Mouse (Mus musculus): ENCODE data around the gene Ccnd3. TPM values are rescaled to one million over a fixed set of nuclear protein-coding genes. Genes with fewer than 3 reads are reported as not detected.
A peak's percentile ranks its signal among the peaks of the same experiment; 100 is the strongest.

The Ccnd3 gene
- total and polyA plus RNA-seq, 3 experiments: 143 to 568 TPM; not detected in 1

DNA sequence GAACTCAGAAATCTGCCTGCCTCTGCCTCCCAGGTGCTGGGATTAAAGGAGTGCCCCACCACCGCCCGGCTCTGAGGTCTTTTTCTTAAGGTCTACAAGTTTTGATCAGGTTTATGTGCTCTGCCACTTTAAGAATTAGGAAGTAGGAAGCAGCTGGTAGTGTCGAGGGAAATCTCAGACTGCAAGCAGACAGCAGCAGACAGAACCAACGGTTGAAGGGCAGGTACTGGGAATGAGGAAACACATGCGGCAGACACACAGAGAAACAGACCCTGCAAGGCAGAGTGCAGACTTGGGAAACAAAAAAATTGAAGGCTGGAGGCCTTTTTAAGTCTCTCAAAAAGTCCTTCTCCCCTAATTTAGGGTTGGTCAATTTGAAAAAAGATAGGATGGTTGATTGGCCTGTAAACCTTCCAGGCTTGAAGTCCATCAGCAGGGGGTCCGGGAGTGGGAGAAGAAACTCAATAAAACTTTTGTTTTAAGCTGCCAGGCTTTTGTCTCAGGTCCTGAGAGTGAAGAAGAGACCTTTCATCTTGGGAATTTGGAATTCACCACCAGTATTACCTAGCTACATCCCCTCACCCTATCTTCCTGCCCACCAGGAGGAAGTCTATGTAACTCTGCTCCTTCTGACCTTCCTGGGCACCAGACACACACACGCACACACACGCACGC lies 4.3 kb downstream of the Ccnd3 start:
- DNase-seq (ENCODE audit: low read depth, low spot score): peak; percentile 82
- no peak for TF ChIP-seq GABPA (IDR thresholded peaks at IDR 0.05; ENCODE audit: low read depth, low read length)
- TF ChIP-seq ZMIZ1 (IDR thresholded peaks at IDR 0.05; ENCODE audit: low read depth, low read length): no peak
- TF ChIP-seq CHD1 (IDR thresholded peaks at IDR 0.05; ENCODE audit: low read depth, low read length): no peak
- TF ChIP-seq MAX (IDR thresholded peaks at IDR 0.05; ENCODE audit: low read length): peak; percentile 67; the same call in 1 of the 2 replicates
- TF ChIP-seq HCFC1 (IDR thresholded peaks at IDR 0.05; ENCODE audit: low read depth, low read length): no peak
- no peak for TF ChIP-seq GATA1 (IDR thresholded peaks at IDR 0.05; ENCODE audit: low read depth, low read length)
- TF ChIP-seq ELF1 (IDR thresholded peaks at IDR 0.05; ENCODE audit: low read depth, low read length): 0 out of 2 replicates have a peak, but pooled peaks have one; percentile 59
- no peak for TF ChIP-seq MEF2A (IDR thresholded peaks at IDR 0.05; ENCODE audit: extremely low read depth, insufficient replicate concordance, low read depth, low read length, poor library complexity, severe bottlenecking)
- no peak for TF ChIP-seq USF1 (IDR thresholded peaks at IDR 0.05; ENCODE audit: low read depth, low read length)
- TF ChIP-seq TBP (IDR thresholded peaks at IDR 0.05; ENCODE audit: low read depth, low read length): no peak
- no peak for TF ChIP-seq MAZ (IDR thresholded peaks at IDR 0.05; ENCODE audit: low read depth, low read length)
- TF ChIP-seq RAD21 (IDR thresholded peaks at IDR 0.05; ENCODE audit: low read depth, low read length): no peak
- peak; percentile 63 for TF ChIP-seq MYB (IDR thresholded peaks at IDR 0.05; ENCODE audit: low read depth, low read length)
- 0 out of 2 replicates have a peak, but pooled peaks have one; percentile 34 for TF ChIP-seq MXI1 (IDR thresholded peaks at IDR 0.05; ENCODE audit: low read depth, low read length)
- TF ChIP-seq POLR2AphosphoS2 (IDR thresholded peaks at IDR 0.05; ENCODE audit: low read length): no peak
- TF ChIP-seq EP300 (IDR thresholded peaks at IDR 0.05; ENCODE audit: low read depth in 1 of 2, low read length in 2 of 2): peak; percentile 13 to 57; a peak in 2 of 4 replicates
- no peak for TF ChIP-seq SMC3 (IDR thresholded peaks at IDR 0.05; ENCODE audit: low read depth, low read length)
- TF ChIP-seq ZKSCAN1 (IDR thresholded peaks at IDR 0.05; ENCODE audit: low read depth, low read length): no peak
- no peak for TF ChIP-seq JUND (IDR thresholded peaks at IDR 0.05; ENCODE audit: low read depth, low read length)
- TF ChIP-seq E2F4 (IDR thresholded peaks at IDR 0.05; ENCODE audit: borderline replicate concordance, low read depth, low read length): no peak
- no peak for TF ChIP-seq CTCF (IDR thresholded peaks at IDR 0.05 in 2 of 3, conservative IDR thresholded peaks at IDR 0.05 in 1 of 3; ENCODE audit: control insufficient read depth in 1 of 3, insufficient read depth in 1 of 3, low read depth in 2 of 3, low read length in 3 of 3, poor library complexity in 1 of 3, severe bottlenecking in 1 of 3)
- no peak for TF ChIP-seq BHLHE40 (IDR thresholded peaks at IDR 0.05; ENCODE audit: borderline replicate concordance, low read depth, low read length)
- no peak for TF ChIP-seq ZNF384 (IDR thresholded peaks at IDR 0.05; ENCODE audit: low read depth, low read length)
- TF ChIP-seq NRF1 (IDR thresholded peaks at IDR 0.05; ENCODE audit: insufficient read depth, low read depth, low read length, poor library complexity, severe bottlenecking): no peak
- TF ChIP-seq USF2 (IDR thresholded peaks at IDR 0.05; ENCODE audit: borderline replicate concordance in 1 of 2, insufficient read depth in 1 of 2, low read depth in 1 of 2, low read length in 2 of 2): no peak
- 0 out of 2 replicates have a peak, but pooled peaks have one; percentile 5 for TF ChIP-seq NELFE (IDR thresholded peaks at IDR 0.05; ENCODE audit: low read depth, low read length)
- TF ChIP-seq UBTF (IDR thresholded peaks at IDR 0.05; ENCODE audit: borderline replicate concordance, insufficient read depth, low read depth, low read length): no peak
- TF ChIP-seq POLR2A (IDR thresholded peaks at IDR 0.05; ENCODE audit: control insufficient read depth in 1 of 2, insufficient read depth in 1 of 2, low read depth in 1 of 2, low read length in 2 of 2, poor library complexity in 1 of 2): no peak
- TF ChIP-seq TCF12 (IDR thresholded peaks at IDR 0.05; ENCODE audit: low read depth, low read length): peak; percentile 29; the same call in 1 of the 2 replicates
- peak; percentile 40; the same call in 1 of the 2 replicates for TF ChIP-seq RCOR1 (IDR thresholded peaks at IDR 0.05; ENCODE audit: low read depth, low read length)
- TF ChIP-seq ZC3H11A (IDR thresholded peaks at IDR 0.05; ENCODE audit: low read depth, low read length): no peak
- no peak for TF ChIP-seq TAL1 (IDR thresholded peaks at IDR 0.05; ENCODE audit: low read length)
- TF ChIP-seq MYC (IDR thresholded peaks at IDR 0.05; ENCODE audit: low read depth, low read length): 0 out of 2 replicates have a peak, but pooled peaks have one; percentile 26
- no peak for TF ChIP-seq KAT2A (conservative IDR thresholded peaks at IDR 0.05; ENCODE audit: low read depth, low read length)
- TF ChIP-seq ETS1 (IDR thresholded peaks at IDR 0.05; ENCODE audit: low read depth, low read length): peak; percentile 95
- no peak for TF ChIP-seq POLR2AphosphoS5 (IDR thresholded peaks at IDR 0.05; ENCODE audit: borderline replicate concordance, low read depth, low read length)

More for the DNA sequence above, 4.3 kb downstream of the Ccnd3 start:
- Histone ChIP-seq H3K27me3 (ENCODE audit: control insufficient read depth in 1 of 2, insufficient read depth in 2 of 2, low read length in 2 of 2) (no peaks in the 10 kb centered on the region), H3K4me3 (ENCODE audit: control insufficient read depth in 1 of 2, insufficient read depth in 1 of 2, low read depth in 2 of 2, low read length in 2 of 2) (no peak overlapping the region), H3K27ac (ENCODE audit: control insufficient read depth, low read depth, low read length) (peak overlapping the region; percentile 99), H3K9ac (ENCODE audit: control insufficient read depth, low read depth, low read length, poor library complexity, severe bottlenecking) (peak overlapping the region; percentile 41), H3K79me2 (ENCODE audit: control insufficient read depth, insufficient read depth, low read length, poor library complexity) (no peaks in the 10 kb centered on the region; the same call in 1 of the 2 replicates), H3K9me3 (replicated peaks; ENCODE audit: insufficient read depth, low read length) (no peaks in the 10 kb centered on the region), H3K36me3 (ENCODE audit: control insufficient read depth in 1 of 2, insufficient read depth in 2 of 2, low read length in 2 of 2) (peaks cover 0 to 21% of the 10 kb centered on the region in 2 experiments; a peak in 2 of 4 replicates), H3K4me1 (ENCODE audit: control insufficient read depth in 1 of 2, insufficient read depth in 2 of 2, low read length in 2 of 2) (peaks cover 8 to 45% of the 10 kb centered on the region in 2 experiments; a peak in 3 of 4 replicates)

Measured in MEL (cell line).